Mouse (Mus musculus) neural tube, embryonic 12.5 days (tissue): ENCODE data around the gene Myo3a. TPM values are rescaled to one million over a fixed set of nuclear protein-coding genes. Genes with fewer than 3 reads are reported as not detected.
"Not testable (repeated sequence)": the region's sequence is repeated elsewhere in the genome, so short reads cannot be mapped to it uniquely, and the experiment has no call there.

ENCODE experiments used
- ATAC-seq: fragments of 200-750 bp; cut with Nextera tagmentation; 2 replicates; pipeline ENCODE4 v1.8.0; 2017; ENCODE audit warnings: low read depth, mild to moderate bottlenecking, moderate TSS enrichment, moderate library complexity; ENCODE audit not compliant: low FRiP score
- H3K27ac ChIP-seq: fragments of 300-500 bp; sonication (generic); 2 replicates; pipeline ENCODE4 v1.5.1; 2016
- H3K27me3 ChIP-seq: fragments of 300-500 bp; sonication (generic); replicated peaks from 2 replicates; pipeline ENCODE4 v1.6.1; 2016; ENCODE audit warnings: mild to moderate bottlenecking
- H3K36me3 ChIP-seq: fragments of 300-500 bp; sonication (generic); 2 replicates; pipeline ENCODE4 v1.6.1; 2016; ENCODE audit warnings: mild to moderate bottlenecking
- H3K4me1 ChIP-seq: fragments of 300-500 bp; sonication (generic); 2 replicates; pipeline ENCODE4 v1.6.1; 2016
- H3K4me2 ChIP-seq: fragments of 300-500 bp; sonication (generic); replicated peaks from 2 replicates; pipeline ENCODE4 v1.6.1; 2016; ENCODE audit warnings: mild to moderate bottlenecking
- H3K4me3 ChIP-seq: fragments of 300-500 bp; sonication (generic); 2 replicates; pipeline ENCODE4 v1.5.1; 2016
- H3K9ac ChIP-seq: fragments of 300-500 bp; sonication (generic); 2 replicates; pipeline ENCODE4 v1.6.1; 2016; ENCODE audit warnings: mild to moderate bottlenecking
- H3K9me3 ChIP-seq: fragments of 300-500 bp; sonication (generic); 2 replicates; pipeline ENCODE4 v1.6.1; 2016; ENCODE audit warnings: mild to moderate bottlenecking
- whole genome bisulfite sequencing: fragments of 180-500 bp; shearing (Covaris S2); methylation state at CpG from one replicate; pipeline ENCODE4 v1.1.7; 2016; 5-methylcytosine and 5-hydroxymethylcytosine counted together
- polyA plus RNA-seq: library from polyadenylated mRNA; unstranded; fragments of >200 nt; fragmentation: Nextera tagmentation; extraction: Ambion mirVana; gene quantifications from 2 replicates; pipeline ENCODE4 v1.2.1, GENCODE M21; 2016

The Myo3a gene
- polyA plus RNA-seq, result not detected in 2 replicates

- Histone ChIP-seq H3K4me2 (peak within 1 kb of the TSS; percentile 60), H3K9ac (no peak within 1 kb of the TSS), H3K4me3 (peak within 1 kb of the TSS; percentile 25), H3K4me1 (peaks cover 6% of the 10 kb centered on the region; the same call in 1 of the 2 replicates), H3K36me3 (no peaks in the 10 kb centered on the region), H3K27ac (no peak within 1 kb of the TSS), H3K27me3 (peaks cover 5% of the 10 kb centered on the region; the same call in 1 of the 2 replicates), H3K9me3 (no peaks in the 10 kb centered on the region)
- 2% methylated on average over 21 of the region's 21 CpGs for WGBS
- peak; percentile 48 for ATAC-seq
These were observed at the start of gene Myo3a for GRCm38 (mm10) chr2:22227308-22227707. TSS of gene Myo3a (plus strand) at chr2:22227503.

GRCm38 (mm10) chr2:22250462-22250861 lies 23.2 kb downstream of the Myo3a start:
- H3K4me2 ChIP-seq, result no peak overlapping the region
- H3K27me3 ChIP-seq, result no peaks in the 10 kb centered on the region
- no peak overlapping the region for H3K9ac ChIP-seq
- ATAC-seq, result no peak
- no peaks in the 10 kb centered on the region for H3K36me3 ChIP-seq
- H3K4me3 ChIP-seq, result no peak overlapping the region
- no peak overlapping the region for H3K27ac ChIP-seq
- no peaks in the 10 kb centered on the region for H3K9me3 ChIP-seq
- no peaks in the 10 kb centered on the region for H3K4me1 ChIP-seq
- 59% methylated on average over 3 of the region's 3 CpGs for WGBS

- Histone ChIP-seq H3K9me3 (no peaks in the 10 kb centered on the region), H3K9ac (no peak overlapping the region), H3K4me3 (no peak overlapping the region), H3K4me2 (no peak overlapping the region), H3K36me3 (no peaks in the 10 kb centered on the region), H3K27me3 (no peaks in the 10 kb centered on the region), H3K4me1 (no peaks in the 10 kb centered on the region), H3K27ac (no peak overlapping the region)
- ATAC-seq, result no peak
- 77% methylated on average over 2 of the region's 2 CpGs for WGBS
These were observed 23.7 kb downstream of the Myo3a start for GRCm38 (mm10) chr2:22251045-22251444.

- no peaks in the 10 kb centered on the region for H3K27me3 ChIP-seq
- H3K4me2 ChIP-seq, result no peak overlapping the region
- H3K9me3 ChIP-seq, result no peaks in the 10 kb centered on the region
- no peak overlapping the region for H3K9ac ChIP-seq
- no peak overlapping the region for H3K27ac ChIP-seq
- no peak overlapping the region for H3K4me3 ChIP-seq
- H3K4me1 ChIP-seq, result no peaks in the 10 kb centered on the region
- H3K36me3 ChIP-seq, result no peaks in the 10 kb centered on the region
- no peak for ATAC-seq
These were observed 28.3 kb downstream of the Myo3a start for GRCm38 (mm10) chr2:22255600-22255999.

- Histone ChIP-seq H3K27me3 (no peaks in the 10 kb centered on the region), H3K27ac (no peak overlapping the region), H3K36me3 (no peaks in the 10 kb centered on the region), H3K9ac (no peak overlapping the region), H3K4me2 (no peak overlapping the region), H3K9me3 (no peaks in the 10 kb centered on the region), H3K4me1 (no peaks in the 10 kb centered on the region), H3K4me3 (no peak overlapping the region)
- WGBS, result 60% methylated on average over 2 of the region's 2 CpGs
- no peak for ATAC-seq
These were observed 44.3 kb downstream of the Myo3a start for GRCm38 (mm10) chr2:22271555-22271954.

- Histone ChIP-seq H3K27ac (no peak overlapping the region), H3K27me3 (no peaks in the 10 kb centered on the region), H3K9me3 (no peaks in the 10 kb centered on the region), H3K36me3 (no peaks in the 10 kb centered on the region), H3K4me2 (no peak overlapping the region), H3K4me1 (no peaks in the 10 kb centered on the region), H3K9ac (no peak overlapping the region), H3K4me3 (no peak overlapping the region)
- WGBS, result 77% methylated on average over 2 of the region's 2 CpGs
- no peak for ATAC-seq
These were observed 58.1 kb downstream of the Myo3a start for GRCm38 (mm10) chr2:22285366-22285765.

GRCm38 (mm10) chr2:22285777-22286176 lies 58.5 kb downstream of the Myo3a start:
- no peak overlapping the region for H3K9ac ChIP-seq
- no peaks in the 10 kb centered on the region for H3K27me3 ChIP-seq
- ATAC-seq, result no peak
- no peak overlapping the region for H3K4me2 ChIP-seq
- WGBS, result 83% methylated on average over 1 of the region's 1 CpGs
- H3K4me1 ChIP-seq, result no peaks in the 10 kb centered on the region
- no peak overlapping the region for H3K27ac ChIP-seq
- H3K4me3 ChIP-seq, result no peak overlapping the region
- no peaks in the 10 kb centered on the region for H3K36me3 ChIP-seq
- no peaks in the 10 kb centered on the region for H3K9me3 ChIP-seq

- H3K9me3 ChIP-seq, result no peaks in the 10 kb centered on the region
- H3K4me1 ChIP-seq, result no peaks in the 10 kb centered on the region
- H3K27me3 ChIP-seq, result no peaks in the 10 kb centered on the region
- no peak overlapping the region for H3K9ac ChIP-seq
- 52% methylated on average over 11 of the region's 11 CpGs for WGBS
- no peak overlapping the region for H3K4me2 ChIP-seq
- H3K36me3 ChIP-seq, result no peaks in the 10 kb centered on the region
- H3K4me3 ChIP-seq, result no peak overlapping the region
- peak; percentile 84 for ATAC-seq
- H3K27ac ChIP-seq, result no peak overlapping the region
These were observed 66.5 kb downstream of the Myo3a start for GRCm38 (mm10) chr2:22293579-22294446.

- Histone ChIP-seq H3K9ac (no peak overlapping the region), H3K4me2 (no peak overlapping the region), H3K27ac (no peak overlapping the region), H3K4me3 (no peak overlapping the region), H3K9me3 (no peaks in the 10 kb centered on the region), H3K36me3 (no peaks in the 10 kb centered on the region), H3K27me3 (no peaks in the 10 kb centered on the region), H3K4me1 (no peaks in the 10 kb centered on the region)
- ATAC-seq, result no peak
- WGBS, result 13% methylated on average over 2 of the region's 2 CpGs
These were observed 67.1 kb downstream of the Myo3a start for GRCm38 (mm10) chr2:22294447-22294738.

GRCm38 (mm10) chr2:22297913-22298312 lies 70.6 kb downstream of the Myo3a start:
- Histone ChIP-seq H3K4me2 (no peak overlapping the region), H3K4me3 (no peak overlapping the region), H3K27ac (no peak overlapping the region), H3K9ac (no peak overlapping the region), H3K4me1 (no peaks in the 10 kb centered on the region), H3K36me3 (no peaks in the 10 kb centered on the region), H3K9me3 (no peaks in the 10 kb centered on the region), H3K27me3 (no peaks in the 10 kb centered on the region)
- ATAC-seq, result no peak
- 76% methylated on average over 1 of the region's 1 CpGs for WGBS

GRCm38 (mm10) chr2:22338269-22338857 lies 111.1 kb downstream of the Myo3a start:
- Histone ChIP-seq H3K4me2 (peak overlapping the region; percentile 88), H3K27me3 (no peaks in the 10 kb centered on the region), H3K4me1 (peaks cover 6% of the 10 kb centered on the region; the same call in 1 of the 2 replicates), H3K9me3 (no peaks in the 10 kb centered on the region), H3K36me3 (no peaks in the 10 kb centered on the region), H3K27ac (no peak overlapping the region), H3K9ac (peak overlapping the region; percentile 57), H3K4me3 (peak overlapping the region; percentile 37)
- 4% methylated on average over 26 of the region's 32 CpGs for WGBS
- peak; percentile 90 for ATAC-seq

- not testable (repeated sequence) for H3K36me3 ChIP-seq, H3K27ac ChIP-seq, H3K27me3 ChIP-seq, H3K9me3 ChIP-seq, H3K4me3 ChIP-seq, H3K9ac ChIP-seq, H3K4me1 ChIP-seq, ATAC-seq, H3K4me2 ChIP-seq
- WGBS, result 95% methylated on average over 11 of the region's 11 CpGs
These were observed 183.2 kb downstream of the Myo3a start for GRCm38 (mm10) chr2:22410511-22410910.

GRCm38 (mm10) chr2:22548421-22548820 lies 321.1 kb downstream of the Myo3a start:
- Histone ChIP-seq H3K9me3 (no peaks in the 10 kb centered on the region), H3K36me3 (no peaks in the 10 kb centered on the region), H3K9ac (no peak overlapping the region), H3K4me2 (no peak overlapping the region), H3K4me1 (no peaks in the 10 kb centered on the region), H3K27ac (no peak overlapping the region), H3K4me3 (no peak overlapping the region), H3K27me3 (no peaks in the 10 kb centered on the region)
- WGBS, result 89% methylated on average over 6 of the region's 6 CpGs
- no peak for ATAC-seq
